Mouse (Mus musculus): Measurements from ENCODE around the gene Stk25. TPM values are rescaled to one million over a fixed set of nuclear protein-coding genes. Genes with fewer than 3 reads are reported as not detected.

Gene Stk25
- polyA plus RNA-seq, 1 experiment from 2014 or later = 170 TPM

GRCm38 (mm10) chr1:93588346-93588745 lies 70.1 kb downstream of the Stk25 start:
- ATAC-seq (replicated peaks; ENCODE audit: insufficient number of reproducible peaks, low FRiP score, low TSS enrichment, low read depth) (no peak), DNase-seq (ENCODE audit: low spot score) (no peak)
- Histone ChIP-seq H3K27ac (replicated peaks; ENCODE audit: low read depth, low read length) (no peak overlapping the region), H3K9ac (replicated peaks; ENCODE audit: low read length) (no peak overlapping the region), H3K36me3 (replicated peaks; ENCODE audit: control insufficient read depth, insufficient read depth, low read depth, low read length) (no peaks in the 10 kb centered on the region), H3K4me3 (ENCODE audit: low read depth, low read length) (no peak overlapping the region), H3K27me3 (ENCODE audit: control insufficient read depth, insufficient read depth, low read length) (no peaks in the 10 kb centered on the region), H3K9me3 (replicated peaks; ENCODE audit: control insufficient read depth, low read length) (no peaks in the 10 kb centered on the region), H3K4me1 (ENCODE audit: control insufficient read depth, insufficient read depth, low read length) (no peaks in the 10 kb centered on the region), H3K4me2 (ENCODE audit: low read depth, low read length) (no peak overlapping the region)
- WGBS = 69% methylated on average over 3 of the region's 3 CpGs

- Histone ChIP-seq H3K4me2 (ENCODE audit: low read depth, low read length) (no peak overlapping the region), H3K9ac (replicated peaks; ENCODE audit: low read length) (no peak overlapping the region), H3K4me3 (ENCODE audit: low read depth, low read length) (no peak overlapping the region), H3K36me3 (replicated peaks; ENCODE audit: control insufficient read depth, insufficient read depth, low read depth, low read length) (no peaks in the 10 kb centered on the region), H3K27me3 (ENCODE audit: control insufficient read depth, insufficient read depth, low read length) (no peaks in the 10 kb centered on the region), H3K4me1 (ENCODE audit: control insufficient read depth, insufficient read depth, low read length) (no peaks in the 10 kb centered on the region), H3K9me3 (replicated peaks; ENCODE audit: control insufficient read depth, low read length) (no peaks in the 10 kb centered on the region), H3K27ac (replicated peaks; ENCODE audit: low read depth, low read length) (no peak overlapping the region)
- DNase-seq (ENCODE audit: low spot score) = no peak
- ATAC-seq (replicated peaks; ENCODE audit: insufficient number of reproducible peaks, low FRiP score, low TSS enrichment, low read depth) = no peak
- 94% methylated on average over 7 of the region's 7 CpGs for WGBS
Observed at GRCm38 (mm10) chr1:93581545-93581944, 76.9 kb downstream of the Stk25 start.

GRCm38 (mm10) chr1:93577861-93578260 lies 80.6 kb downstream of the Stk25 start:
- Histone ChIP-seq H3K36me3 (replicated peaks; ENCODE audit: control insufficient read depth, insufficient read depth, low read depth, low read length) (no peaks in the 10 kb centered on the region), H3K9me3 (replicated peaks; ENCODE audit: control insufficient read depth, low read length) (no peaks in the 10 kb centered on the region), H3K4me2 (ENCODE audit: low read depth, low read length) (no peak overlapping the region), H3K27me3 (ENCODE audit: control insufficient read depth, insufficient read depth, low read length) (no peaks in the 10 kb centered on the region), H3K4me1 (ENCODE audit: control insufficient read depth, insufficient read depth, low read length) (no peaks in the 10 kb centered on the region), H3K27ac (replicated peaks; ENCODE audit: low read depth, low read length) (no peak overlapping the region), H3K9ac (replicated peaks; ENCODE audit: low read length) (no peak overlapping the region), H3K4me3 (ENCODE audit: low read depth, low read length) (no peak overlapping the region)
- ATAC-seq (replicated peaks; ENCODE audit: insufficient number of reproducible peaks, low FRiP score, low TSS enrichment, low read depth) (no peak), DNase-seq (ENCODE audit: low spot score) (no peak)
- WGBS = 82% methylated on average over 4 of the region's 4 CpGs

GRCm38 (mm10) chr1:93577066-93577465 lies 81.4 kb downstream of the Stk25 start:
- Histone ChIP-seq H3K4me2 (ENCODE audit: low read depth, low read length) (no peak overlapping the region), H3K36me3 (replicated peaks; ENCODE audit: control insufficient read depth, insufficient read depth, low read depth, low read length) (no peaks in the 10 kb centered on the region), H3K27ac (replicated peaks; ENCODE audit: low read depth, low read length) (no peak overlapping the region), H3K9ac (replicated peaks; ENCODE audit: low read length) (no peak overlapping the region), H3K4me3 (ENCODE audit: low read depth, low read length) (no peak overlapping the region), H3K4me1 (ENCODE audit: control insufficient read depth, insufficient read depth, low read length) (no peaks in the 10 kb centered on the region), H3K27me3 (ENCODE audit: control insufficient read depth, insufficient read depth, low read length) (no peaks in the 10 kb centered on the region), H3K9me3 (replicated peaks; ENCODE audit: control insufficient read depth, low read length) (no peaks in the 10 kb centered on the region)
- 85% methylated on average over 3 of the region's 3 CpGs for WGBS
- DNase-seq (ENCODE audit: low spot score) = no peak
- ATAC-seq (replicated peaks; ENCODE audit: insufficient number of reproducible peaks, low FRiP score, low TSS enrichment, low read depth) = no peak

Other genes with a start within 250 kb of the Stk25 start
- 106 TPM in 2 replicates for gene Hdlbp, start 179.8 kb downstream of the Stk25 start, polyA plus RNA-seq (2014; fragmentation: Nextera tagmentation; extraction: Ambion mirVana)
- gene Farp2, start 146.6 kb downstream of the Stk25 start, polyA plus RNA-seq (2014; fragmentation: Nextera tagmentation; extraction: Ambion mirVana) = 6.9 and 7.7 TPM in 2 replicates
- gene Bok, start 27.0 kb upstream of the Stk25 start, polyA plus RNA-seq (2014; fragmentation: Nextera tagmentation; extraction: Ambion mirVana) = 24.6 and 25.6 TPM in 2 replicates
- gene Atg4b, start 92.8 kb upstream of the Stk25 start, polyA plus RNA-seq (2014; fragmentation: Nextera tagmentation; extraction: Ambion mirVana) = 104 and 109 TPM in 2 replicates
- 45.3 and 45.5 TPM in 2 replicates for gene Thap4, start 96.2 kb upstream of the Stk25 start, polyA plus RNA-seq (2014; fragmentation: Nextera tagmentation; extraction: Ambion mirVana)
- 247 and 272 TPM in 2 replicates for gene Dtymk, start 143.3 kb upstream of the Stk25 start, polyA plus RNA-seq (2014; fragmentation: Nextera tagmentation; extraction: Ambion mirVana)
- 18.1 and 20.6 TPM in 2 replicates for gene Ing5, start 145.3 kb upstream of the Stk25 start, polyA plus RNA-seq (2014; fragmentation: Nextera tagmentation; extraction: Ambion mirVana)
- 8.4 and 12.2 TPM in 2 replicates for gene D2hgdh, start 166.2 kb upstream of the Stk25 start, polyA plus RNA-seq (2014; fragmentation: Nextera tagmentation; extraction: Ambion mirVana)
- gene Gal3st2, start 202.6 kb upstream of the Stk25 start, polyA plus RNA-seq (2014; fragmentation: Nextera tagmentation; extraction: Ambion mirVana) = not detected in 2 replicates

All from embryonic facial prominence, embryonic 11.5 days (tissue).